9 mouse cellular contexts compared by ENCODE assay signal in the genomic region with DNA sequence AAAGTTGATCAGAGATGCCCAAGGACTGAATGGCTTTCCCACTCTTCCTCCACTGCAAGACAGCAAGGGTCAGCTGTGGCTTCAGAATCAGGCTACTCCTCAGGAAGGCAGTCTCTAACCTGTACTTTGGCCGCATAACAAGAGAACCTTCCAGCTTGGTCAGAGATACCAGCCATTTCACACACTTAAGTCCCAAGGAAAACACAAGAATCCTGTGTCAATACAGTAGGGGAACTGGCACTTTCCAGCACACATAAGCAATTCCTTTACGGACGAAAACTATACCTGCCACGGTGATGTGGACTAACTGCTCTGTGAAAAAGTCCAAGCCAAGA. TPM values are rescaled to one million over a fixed set of nuclear protein-coding genes. Genes with fewer than 3 reads are reported as not detected.
DNase-seq lines count a peak whose midpoint lies in the region; ATAC-seq lines count a peak whose summit lies in the region.
"Had no signal": no experiment of that assay in that cellular context is flagged by ENCODE, and none has a peak within 500 bp of the region (broad histone marks: within the 10 kb centered on the region; RNA-seq: fewer than 3 reads in every experiment).

No protein-coding gene starts in this region.

- DNase-seq in heart, embryonic 10.5 days (ENCODE audit: low spot score) = no peak
- DNase-seq in heart, postnatal 36 days = no peak
- DNase-seq in A20 (ENCODE audit: low read depth, low spot score) = peak; percentile 40
- DNase-seq in forebrain, embryonic 14.5 days (ENCODE audit: low spot score) = no peak
- no peak for DNase-seq in left cerebral cortex, adult 8-10 months (ENCODE audit: low spot score in 2 of 2)
- no peak for DNase-seq in B cell, adult 2 months
- no peak for DNase-seq in layer of hippocampus, adult 9-11 months
- DNase-seq: cerebellum, postnatal 14 days had no signal

- H3K27ac ChIP-seq in heart, embryonic 10.5 days = peak overlapping the region; percentile 92; the same call in 1 of the 2 replicates
- no peak overlapping the region for H3K27ac ChIP-seq in forebrain, embryonic 14.5 days (ENCODE audit: low read depth, low read length)
- peak overlapping the region; percentile 92 for H3K27ac ChIP-seq in liver, embryonic 15.5 days (replicated peaks)

- peak overlapping the region; percentile 55; the same call in 1 of the 2 replicates for H3K4me2 ChIP-seq in forebrain, embryonic 14.5 days (ENCODE audit: low read length)
- H3K4me2 ChIP-seq in liver, embryonic 15.5 days = peak overlapping the region; percentile 87

- peaks cover 17% of the 10 kb centered on the region; the same call in 1 of the 2 replicates for H3K27me3 ChIP-seq in heart, embryonic 10.5 days (ENCODE audit: insufficient read depth, poor library complexity, severe bottlenecking)
- H3K27me3 ChIP-seq in forebrain, embryonic 14.5 days (replicated peaks; ENCODE audit: control insufficient read depth, insufficient read depth, low read length) = no peaks in the 10 kb centered on the region
- H3K27me3 ChIP-seq in liver, embryonic 15.5 days = no peaks in the 10 kb centered on the region

- peaks cover 16% of the 10 kb centered on the region for H3K36me3 ChIP-seq in heart, embryonic 10.5 days
- peaks cover 5% of the 10 kb centered on the region; the same call in 1 of the 2 replicates for H3K36me3 ChIP-seq in forebrain, embryonic 14.5 days (ENCODE audit: control insufficient read depth, insufficient read depth, low read length)
- peaks cover 25% of the 10 kb centered on the region for H3K36me3 ChIP-seq in liver, embryonic 15.5 days (replicated peaks)

- H3K4me1 ChIP-seq in heart, embryonic 10.5 days = peaks cover 27% of the 10 kb centered on the region
- peaks cover 7% of the 10 kb centered on the region for H3K4me1 ChIP-seq in forebrain, embryonic 14.5 days (ENCODE audit: control insufficient read depth, insufficient read depth, low read length)
- peaks cover 72% of the 10 kb centered on the region for H3K4me1 ChIP-seq in liver, embryonic 15.5 days (replicated peaks)

- ATAC-seq in forebrain, embryonic 14.5 days = no peak
- no peak for ATAC-seq in liver, embryonic 15.5 days (ENCODE audit: insufficient read depth)

- H3K4me3 ChIP-seq in heart, embryonic 10.5 days = peak overlapping the region; percentile 85
- H3K4me3 ChIP-seq in forebrain, embryonic 14.5 days (ENCODE audit: low read depth, low read length) = peak overlapping the region; percentile 85; the same call in 1 of the 2 replicates
- peak overlapping the region; percentile 73 for H3K4me3 ChIP-seq in liver, embryonic 15.5 days (replicated peaks)

- WGBS in heart, embryonic 10.5 days = 66% methylated on average over 4 of the region's 4 CpGs
- 82% methylated on average over 4 of the region's 4 CpGs for WGBS in forebrain, embryonic 14.5 days
- WGBS in liver, embryonic 15.5 days (ENCODE audit: insufficient replicate concordance) = 19% methylated on average over 4 of the region's 4 CpGs

- intact Hi-C loops in heart, postnatal 36 days (cut with DNase I) = loop anchor here (2.0 kb wide), 1 partner anchor 14 kb away; no protein-coding TSS in a partner anchor

- peak overlapping the region; percentile 91; the same call in 1 of the 2 replicates for H3K9ac ChIP-seq in forebrain, embryonic 14.5 days (ENCODE audit: low read length)
- peak overlapping the region; percentile 88 for H3K9ac ChIP-seq in liver, embryonic 15.5 days

- no peaks in the 10 kb centered on the region for H3K9me3 ChIP-seq in heart, embryonic 10.5 days
- H3K9me3 ChIP-seq in forebrain, embryonic 14.5 days (replicated peaks; ENCODE audit: control insufficient read depth, low read length) = no peaks in the 10 kb centered on the region
- no peaks in the 10 kb centered on the region for H3K9me3 ChIP-seq in liver, embryonic 15.5 days (replicated peaks)

RNA-seq across cellular contexts. Expression of a gene that starts 1.3 kb away (rescaled TPM):
- polyA plus RNA-seq in heart, embryonic 10.5 days (2016; fragmentation: Nextera tagmentation; extraction: Ambion mirVana) = 13.7 and 13.9 TPM in 2 replicates
- total RNA-seq in heart, postnatal 36 days (2021) = 10 to 100 TPM; 54.3 to 62.1 TPM
- 133 and 142 TPM in 2 replicates for polyA plus RNA-seq in forebrain, embryonic 14.5 days (2014; fragmentation: Nextera tagmentation; extraction: Ambion mirVana)
- 19.2 and 20.2 TPM in 2 replicates for polyA plus RNA-seq in liver, embryonic 15.5 days (2015; fragmentation: Nextera tagmentation; extraction: Ambion mirVana)
- total RNA-seq in left cerebral cortex, adult 8-10 months (2022) = 100 to 1,000 TPM; 148 to 157 (median 154) TPM

RNA-seq across cellular contexts. Expression of a gene that starts 23.0 kb away (rescaled TPM):
- not detected in 2 replicates for polyA plus RNA-seq in heart, embryonic 10.5 days (2016; fragmentation: Nextera tagmentation; extraction: Ambion mirVana)
- total RNA-seq in heart, postnatal 36 days (2021) = not detected
- 3.5 and 4.4 TPM in 2 replicates for polyA plus RNA-seq in forebrain, embryonic 14.5 days (2014; fragmentation: Nextera tagmentation; extraction: Ambion mirVana)
- not detected in 2 replicates for polyA plus RNA-seq in liver, embryonic 15.5 days (2015; fragmentation: Nextera tagmentation; extraction: Ambion mirVana)
- 10 to 100 TPM; 18.4 to 20.2 (median 18.7) TPM for total RNA-seq in left cerebral cortex, adult 8-10 months (2022)

RNA-seq across cellular contexts. Expression of a gene that starts 23.1 kb away (rescaled TPM):
- polyA plus RNA-seq in heart, embryonic 10.5 days (2016; fragmentation: Nextera tagmentation; extraction: Ambion mirVana) = 0.19 and 0.34 TPM in 2 replicates
- under 1 TPM in 1 of 2 experiments, not detected in 1; 0.43 TPM for total RNA-seq in heart, postnatal 36 days (2021)
- 0.53 TPM in 1 of 2 replicates, not detected in the other for polyA plus RNA-seq in forebrain, embryonic 14.5 days (2014; fragmentation: Nextera tagmentation; extraction: Ambion mirVana)
- polyA plus RNA-seq in liver, embryonic 15.5 days (2015; fragmentation: Nextera tagmentation; extraction: Ambion mirVana) = 0.24 TPM in 1 of 2 replicates, not detected in the other
- not detected for total RNA-seq in left cerebral cortex, adult 8-10 months (2022)

RNA-seq across cellular contexts. Expression of a gene that starts 24.4 kb away (rescaled TPM):
- polyA plus RNA-seq in heart, embryonic 10.5 days (2016; fragmentation: Nextera tagmentation; extraction: Ambion mirVana) = 52.0 and 59.8 TPM in 2 replicates
- 10 to 100 TPM; 12.4 to 13.0 TPM for total RNA-seq in heart, postnatal 36 days (2021)
- polyA plus RNA-seq in forebrain, embryonic 14.5 days (2014; fragmentation: Nextera tagmentation; extraction: Ambion mirVana) = 32.6 and 47.3 TPM in 2 replicates
- 13.2 and 14.1 TPM in 2 replicates for polyA plus RNA-seq in liver, embryonic 15.5 days (2015; fragmentation: Nextera tagmentation; extraction: Ambion mirVana)
- 10 to 100 TPM; 56.6 to 62.8 (median 59.2) TPM for total RNA-seq in left cerebral cortex, adult 8-10 months (2022)

RNA-seq across cellular contexts. Expression of a gene that starts 26.0 kb away (rescaled TPM):
- not detected in 2 replicates for polyA plus RNA-seq in heart, embryonic 10.5 days (2016; fragmentation: Nextera tagmentation; extraction: Ambion mirVana)
- not detected for total RNA-seq in heart, postnatal 36 days (2021)
- 0.53 and 1.4 TPM in 2 replicates for polyA plus RNA-seq in forebrain, embryonic 14.5 days (2014; fragmentation: Nextera tagmentation; extraction: Ambion mirVana)
- not detected in 2 replicates for polyA plus RNA-seq in liver, embryonic 15.5 days (2015; fragmentation: Nextera tagmentation; extraction: Ambion mirVana)
- total RNA-seq in left cerebral cortex, adult 8-10 months (2022) = not detected
